Mouse (Mus musculus) forebrain, embryonic 10.5 days (tissue): ENCODE measurements around the gene Pick1. TPM values are rescaled to one million over a fixed set of nuclear protein-coding genes. Genes with fewer than 3 reads are reported as not detected.
A peak's percentile ranks its signal among the peaks of the same experiment; 100 is the strongest.

Experiments used
- DNase-seq: peaks from one replicate; pipeline ENCODE4 v3.0.0-alpha.2; 2017; ENCODE audit warnings: low spot score; ENCODE audit errors: extremely low spot score
- H3K27ac ChIP-seq: fragments of 300-500 bp; sonication (generic); 2 replicates; pipeline ENCODE4 v1.5.1; 2016; ENCODE audit warnings: mild to moderate bottlenecking
- H3K27me3 ChIP-seq: fragments of 300-500 bp; sonication (generic); 2 replicates; pipeline ENCODE4 v1.6.1; 2016; ENCODE audit warnings: mild to moderate bottlenecking; ENCODE audit not compliant: poor library complexity, severe bottlenecking
- H3K36me3 ChIP-seq: fragments of 300-500 bp; sonication (generic); replicated peaks from 2 replicates; pipeline ENCODE4 v1.6.1; 2016; ENCODE audit warnings: mild to moderate bottlenecking, moderate library complexity
- H3K4me1 ChIP-seq: fragments of 300-500 bp; sonication (generic); 2 replicates; pipeline ENCODE4 v1.6.1; 2016
- H3K4me3 ChIP-seq: fragments of 300-500 bp; sonication (generic); 2 replicates; pipeline ENCODE4 v1.5.1; 2016; ENCODE audit warnings: mild to moderate bottlenecking, moderate library complexity
- H3K9me3 ChIP-seq: fragments of 300-500 bp; sonication (generic); 2 replicates; pipeline ENCODE4 v1.6.1; 2016; ENCODE audit warnings: mild to moderate bottlenecking, moderate library complexity
- WGBS: fragments of 180-500 bp; shearing (Covaris S2); methylation state at CpG from one replicate; pipeline ENCODE4 v1.1.7; 2016; 5-methylcytosine and 5-hydroxymethylcytosine counted together
- polyA plus RNA-seq: library from polyadenylated mRNA; unstranded; fragments of >200 nt; fragmentation: Nextera tagmentation; extraction: Ambion mirVana; gene quantifications from 2 replicates; pipeline ENCODE4 v1.2.1, GENCODE M21; 2016

Pick1 gene
- polyA plus RNA-seq, 1 experiment from 2014 or later = 47.8 TPM

DNA sequence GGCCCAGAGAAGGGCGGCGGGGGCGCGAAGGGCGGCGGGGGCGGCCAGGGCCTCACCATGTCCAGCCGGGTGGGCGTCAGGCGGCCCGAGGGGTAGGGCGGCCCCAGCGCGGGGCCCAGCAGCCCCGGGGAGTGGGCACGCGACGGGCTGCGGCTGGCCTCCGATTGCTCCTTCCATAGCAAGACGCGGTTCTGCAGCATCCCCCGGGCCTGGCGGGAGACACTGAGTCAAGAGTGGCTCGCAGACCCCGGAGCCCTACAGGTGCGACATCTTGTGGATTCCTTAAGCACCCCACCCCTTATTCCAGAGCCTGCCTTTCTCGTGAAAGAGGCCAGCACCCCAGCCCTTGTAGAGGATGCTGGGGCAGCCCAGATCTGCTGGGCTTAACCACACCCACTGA, 32.8 kb downstream of the Pick1 start:
- H3K4me1 ChIP-seq = peaks cover 28% of the 10 kb centered on the region
- under 1% methylated on average over 18 of the region's 28 CpGs for WGBS
- H3K27ac ChIP-seq = peak overlapping the region; percentile 83
- peak; percentile 36 for DNase-seq
- H3K36me3 ChIP-seq = no peaks in the 10 kb centered on the region
- peak overlapping the region; percentile 84 for H3K4me3 ChIP-seq
- peaks cover 73% of the 10 kb centered on the region for H3K27me3 ChIP-seq
- no peaks in the 10 kb centered on the region for H3K9me3 ChIP-seq

DNA sequence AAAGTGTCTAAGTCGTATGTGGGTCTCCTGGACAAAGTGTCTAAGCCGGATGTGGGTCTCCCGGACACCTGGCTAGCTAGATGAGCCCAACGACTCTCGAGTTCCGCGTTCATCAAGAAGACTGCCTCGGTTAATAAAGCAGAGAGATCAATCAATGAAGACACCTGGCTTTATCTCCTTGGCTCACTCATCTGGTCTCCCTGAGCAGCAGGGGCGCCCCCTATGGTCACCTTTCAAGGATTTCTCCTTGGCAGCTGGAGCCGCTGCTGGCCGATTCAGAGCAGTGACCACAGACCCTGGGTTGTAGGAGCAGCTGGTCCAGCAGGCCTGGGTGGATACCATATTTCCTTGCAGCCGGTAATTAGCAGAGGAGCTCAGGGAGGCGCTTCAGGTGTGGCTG, 33.4 kb downstream of the Pick1 start:
- H3K9me3 ChIP-seq = no peaks in the 10 kb centered on the region
- peaks cover 28% of the 10 kb centered on the region for H3K4me1 ChIP-seq
- WGBS = 25% methylated on average over 13 of the region's 13 CpGs
- no peak overlapping the region for H3K27ac ChIP-seq
- peaks cover 73% of the 10 kb centered on the region for H3K27me3 ChIP-seq
- DNase-seq = peak; percentile 46
- peak overlapping the region; percentile 84 for H3K4me3 ChIP-seq
- no peaks in the 10 kb centered on the region for H3K36me3 ChIP-seq

DNA sequence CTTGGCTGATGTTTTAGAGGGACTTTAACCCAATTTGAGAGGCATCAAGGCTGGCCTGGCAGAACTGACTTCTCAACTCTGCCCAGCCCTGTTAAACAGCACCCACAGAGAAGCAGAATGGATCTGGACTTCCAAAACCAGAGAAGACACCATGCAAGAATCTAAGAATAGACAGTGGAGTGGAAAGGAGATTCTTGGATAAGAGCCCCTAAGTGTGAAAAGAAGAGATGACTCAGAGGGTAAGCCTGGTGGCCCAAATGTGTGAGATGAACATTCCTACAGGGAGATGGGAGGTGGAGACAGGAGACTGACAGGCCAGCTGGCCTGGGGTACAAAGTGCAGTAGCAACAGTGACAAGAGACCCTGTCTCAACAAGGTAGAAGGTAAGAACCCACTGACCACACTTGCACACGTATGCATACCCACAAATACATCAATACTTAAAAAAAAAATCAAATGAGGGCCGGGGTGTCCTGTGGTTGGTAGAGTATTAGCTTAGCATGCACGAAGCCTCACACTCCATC, 33.9 kb downstream of the Pick1 start:
- DNase-seq = no peak
- 89% methylated on average over 3 of the region's 3 CpGs for WGBS
- no peaks in the 10 kb centered on the region for H3K9me3 ChIP-seq
- peaks cover 28% of the 10 kb centered on the region for H3K4me1 ChIP-seq
- H3K27ac ChIP-seq = no peak overlapping the region
- H3K4me3 ChIP-seq = no peak overlapping the region
- peaks cover 77% of the 10 kb centered on the region for H3K27me3 ChIP-seq
- no peaks in the 10 kb centered on the region for H3K36me3 ChIP-seq

DNA sequence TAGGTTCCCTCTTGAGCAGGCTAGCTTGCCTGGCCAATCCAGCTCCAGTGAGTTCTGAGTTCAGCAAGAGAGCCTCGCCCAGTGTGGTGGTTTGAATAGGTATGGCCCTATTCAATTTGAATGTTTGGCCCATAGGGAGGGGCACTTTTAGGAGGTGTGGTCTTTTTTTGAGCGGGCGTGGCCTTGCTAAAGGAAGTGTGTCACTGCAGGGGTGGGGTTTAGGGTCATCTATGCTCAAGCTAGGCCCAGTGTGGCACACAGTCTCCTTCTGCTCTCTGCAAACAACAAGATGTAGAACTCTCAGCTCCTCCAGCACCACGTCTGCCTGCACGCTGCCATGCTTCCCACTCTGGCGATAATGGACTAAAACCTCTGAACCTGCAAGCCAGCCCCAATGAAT, 34.8 kb downstream of the Pick1 start:
- H3K4me3 ChIP-seq = no peak overlapping the region
- H3K9me3 ChIP-seq = no peaks in the 10 kb centered on the region
- H3K4me1 ChIP-seq = peaks cover 29% of the 10 kb centered on the region
- peaks cover 76% of the 10 kb centered on the region for H3K27me3 ChIP-seq
- 91% methylated on average over 6 of the region's 6 CpGs for WGBS
- H3K27ac ChIP-seq = no peak overlapping the region
- DNase-seq = no peak
- H3K36me3 ChIP-seq = no peaks in the 10 kb centered on the region

DNA sequence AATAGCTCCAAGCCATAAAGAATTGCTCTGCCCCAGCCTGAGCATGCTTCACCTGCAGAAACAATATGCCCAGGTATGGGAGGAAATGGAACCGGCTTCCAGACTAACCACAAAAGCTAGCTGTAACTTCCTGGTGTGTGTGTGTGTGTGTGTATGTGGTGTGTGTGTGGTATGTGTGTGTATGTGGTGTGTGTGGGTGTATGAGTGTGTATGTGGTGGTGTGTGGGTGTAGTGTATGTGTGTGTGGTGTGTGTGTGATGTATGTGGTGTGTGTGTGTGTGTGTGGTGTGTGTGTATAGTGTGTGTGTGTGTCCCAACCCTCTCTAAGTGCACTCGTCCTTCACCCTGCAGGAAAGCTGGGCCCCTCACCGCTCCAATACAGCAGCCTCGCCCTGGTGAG, 36.4 kb downstream of the Pick1 start:
- no peak for DNase-seq
- Histone ChIP-seq H3K27me3 (peaks cover 71% of the 10 kb centered on the region), H3K4me3 (no peak overlapping the region), H3K36me3 (no peaks in the 10 kb centered on the region), H3K4me1 (peaks cover 30% of the 10 kb centered on the region), H3K27ac (no peak overlapping the region), H3K9me3 (no peaks in the 10 kb centered on the region)
- 73% methylated on average over 4 of the region's 4 CpGs for WGBS

DNA sequence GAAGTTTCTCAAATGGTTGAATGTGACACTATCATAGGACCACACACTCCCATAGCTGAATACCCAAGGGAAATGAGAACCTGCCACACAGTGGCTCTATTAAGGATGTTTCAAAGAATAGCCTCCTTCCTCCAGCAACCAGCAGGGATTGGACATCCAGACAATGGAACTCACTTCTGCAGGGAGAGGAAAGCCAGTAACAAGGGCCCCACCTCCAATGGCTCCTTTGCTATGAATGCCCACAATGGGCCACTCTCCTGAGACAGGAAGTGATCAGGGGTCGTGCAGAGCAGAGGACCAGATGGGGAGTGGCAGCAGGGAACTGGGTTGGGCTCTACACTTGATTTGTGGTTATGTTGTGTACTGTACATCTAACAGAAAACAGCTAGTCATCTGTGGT, 39.5 kb downstream of the Pick1 start:
- Histone ChIP-seq H3K27me3 (peaks cover 59% of the 10 kb centered on the region), H3K4me3 (no peak overlapping the region), H3K9me3 (no peaks in the 10 kb centered on the region), H3K4me1 (peaks cover 21% of the 10 kb centered on the region), H3K27ac (no peak overlapping the region), H3K36me3 (no peaks in the 10 kb centered on the region)
- WGBS = 38% methylated on average over 1 of the region's 1 CpGs
- no peak for DNase-seq

DNA sequence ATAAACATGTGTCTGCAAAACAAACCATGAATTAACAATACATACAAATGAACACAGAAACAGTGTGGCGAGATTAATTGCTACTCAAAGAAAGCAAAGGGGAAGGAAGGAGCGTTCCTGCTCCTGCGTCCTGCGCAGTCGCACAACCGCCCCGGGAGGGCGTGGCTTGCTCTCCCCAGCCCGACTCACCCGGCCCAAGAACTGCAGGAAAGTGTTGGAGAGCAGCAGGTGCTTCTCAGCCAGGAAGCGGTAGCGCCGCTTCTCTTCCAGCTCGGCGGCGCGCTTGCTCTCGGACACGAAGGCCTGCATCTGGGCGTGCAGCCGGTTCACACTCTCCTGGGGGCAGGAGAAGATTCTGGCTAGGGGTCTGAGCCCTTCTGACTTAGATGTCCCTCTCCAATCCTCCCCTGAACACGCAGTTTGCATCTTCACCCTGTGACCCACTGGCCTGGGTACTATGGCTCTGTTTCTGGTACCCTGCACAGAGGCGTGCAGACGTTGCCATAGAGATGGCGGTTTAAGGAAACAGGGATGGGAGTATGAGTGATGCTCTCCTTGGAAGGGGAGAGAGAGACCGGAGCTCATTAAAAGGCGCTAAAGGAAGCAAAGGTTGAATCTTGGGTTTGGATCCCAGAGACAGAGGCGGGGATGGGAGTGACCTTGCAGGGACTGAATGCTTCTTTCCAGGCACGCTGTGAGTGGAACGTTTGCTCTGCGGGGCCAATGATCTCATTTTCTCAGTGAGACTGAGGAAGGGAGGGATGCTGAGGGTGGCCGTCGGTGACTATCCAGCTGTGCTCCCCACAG, 41.5 kb downstream of the Pick1 start:
- H3K27ac ChIP-seq = peak overlapping the region; percentile 82
- H3K36me3 ChIP-seq = no peaks in the 10 kb centered on the region
- H3K4me3 ChIP-seq = peak overlapping the region; percentile 59
- peaks cover 23% of the 10 kb centered on the region for H3K4me1 ChIP-seq
- no peaks in the 10 kb centered on the region for H3K9me3 ChIP-seq
- peaks cover 43% of the 10 kb centered on the region for H3K27me3 ChIP-seq
- DNase-seq = peak; percentile 73
- WGBS = 1% methylated on average over 33 of the region's 33 CpGs

DNA sequence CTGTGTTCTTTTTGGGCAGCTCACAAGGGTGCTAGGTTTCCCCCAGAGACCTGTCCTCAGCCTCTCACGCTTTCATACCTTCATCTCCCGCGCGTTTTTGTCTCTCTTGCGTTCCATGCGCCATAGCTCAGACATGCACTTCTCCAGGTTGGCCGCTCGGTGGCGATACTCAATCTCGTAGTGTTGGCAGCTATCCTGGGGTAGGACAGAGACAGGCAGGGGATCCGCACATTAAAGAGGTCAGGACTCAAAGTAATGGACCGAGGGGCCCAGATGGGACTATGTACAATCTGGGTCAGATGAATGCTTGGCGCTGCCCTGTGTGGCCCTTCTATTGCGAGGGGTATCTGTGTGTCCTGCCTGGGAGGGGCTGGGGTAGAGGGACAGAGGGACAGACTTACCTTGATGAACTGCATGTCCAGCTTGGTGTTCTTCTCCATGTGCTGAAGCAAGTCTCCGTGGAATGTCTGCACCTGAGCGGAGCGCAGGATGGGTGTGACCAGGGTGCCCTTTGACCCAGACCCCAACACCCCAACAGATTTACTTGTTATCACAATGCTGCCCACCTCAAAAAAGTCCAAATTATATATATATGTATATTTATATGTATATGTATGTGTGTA, 42.3 kb downstream of the Pick1 start:
- H3K4me1 ChIP-seq = peaks cover 23% of the 10 kb centered on the region
- DNase-seq = peak; percentile 75
- peak overlapping the region; percentile 59 for H3K4me3 ChIP-seq
- peaks cover 43% of the 10 kb centered on the region for H3K27me3 ChIP-seq
- no peaks in the 10 kb centered on the region for H3K9me3 ChIP-seq
- WGBS = 12% methylated on average over 17 of the region's 17 CpGs
- no peaks in the 10 kb centered on the region for H3K36me3 ChIP-seq
- peak overlapping the region; percentile 82 for H3K27ac ChIP-seq

DNA sequence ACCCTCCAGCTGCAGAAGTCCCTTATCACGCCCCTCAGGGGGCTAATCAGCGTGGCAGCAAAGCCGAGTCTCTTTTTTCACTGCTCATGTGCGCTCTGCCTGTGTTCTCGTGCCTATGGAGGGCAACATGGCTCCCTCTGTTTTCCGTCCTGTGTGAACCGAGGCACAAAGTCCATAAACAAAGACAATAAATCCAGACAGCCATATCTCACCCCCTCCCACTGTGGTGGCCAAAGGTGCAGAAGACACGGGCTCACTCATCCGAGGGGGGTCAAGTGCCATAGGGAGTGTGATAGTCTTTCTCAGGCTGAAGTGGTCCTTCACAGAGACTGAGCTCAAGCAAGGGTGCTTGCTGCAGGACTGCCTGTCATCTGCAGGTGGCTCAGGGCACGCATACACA, 44.0 kb downstream of the Pick1 start:
- Histone ChIP-seq H3K27me3 (peaks cover 38% of the 10 kb centered on the region), H3K9me3 (no peaks in the 10 kb centered on the region), H3K36me3 (no peaks in the 10 kb centered on the region), H3K4me3 (no peak overlapping the region), H3K27ac (no peak overlapping the region), H3K4me1 (peaks cover 23% of the 10 kb centered on the region)
- DNase-seq = no peak
- WGBS = 71% methylated on average over 10 of the region's 10 CpGs

DNA sequence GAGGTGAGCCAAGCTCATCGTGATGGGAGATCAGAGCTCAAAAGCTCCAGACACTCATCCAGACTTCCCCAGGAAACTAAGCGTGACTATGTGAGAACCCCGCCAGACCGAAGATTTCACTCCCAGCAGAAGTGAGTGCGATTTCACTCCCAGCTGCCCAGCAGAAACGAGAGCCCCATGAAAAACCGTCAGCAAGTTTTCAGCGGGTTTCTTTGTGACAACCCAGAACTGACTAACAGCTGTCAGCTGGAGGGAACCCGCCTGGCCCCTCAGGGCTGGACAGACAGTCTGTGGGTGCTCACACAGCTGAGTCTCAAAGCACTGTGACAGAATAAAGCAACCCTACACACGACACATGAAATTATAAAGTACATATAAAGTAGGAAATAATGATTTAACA, 48.8 kb downstream of the Pick1 start:
- Histone ChIP-seq H3K4me3 (no peak overlapping the region), H3K4me1 (peaks cover 6% of the 10 kb centered on the region), H3K9me3 (no peaks in the 10 kb centered on the region), H3K27me3 (peaks cover 7% of the 10 kb centered on the region; the same call in 1 of the 2 replicates), H3K27ac (no peak overlapping the region), H3K36me3 (no peaks in the 10 kb centered on the region)
- WGBS = 75% methylated on average over 10 of the region's 10 CpGs
- no peak for DNase-seq

DNA sequence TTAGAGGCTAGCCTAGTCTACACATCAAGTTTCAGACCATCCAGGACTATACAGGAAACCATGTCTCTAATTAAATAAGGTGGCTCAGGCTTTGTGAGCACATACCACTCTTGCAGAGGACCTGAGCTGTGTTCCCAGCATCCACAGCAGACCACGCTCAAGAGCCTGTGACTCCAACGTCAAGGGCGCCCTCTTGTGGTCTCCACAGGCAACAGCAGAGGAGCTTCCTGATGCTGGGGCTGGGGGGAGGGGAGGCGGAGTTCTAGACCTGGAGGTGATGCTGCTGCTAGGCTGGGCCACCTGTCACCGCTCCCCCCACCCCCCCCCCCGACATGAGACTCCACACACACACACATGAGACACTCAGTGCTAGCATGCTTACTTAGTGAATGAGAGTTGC, 51.2 kb downstream of the Pick1 start:
- H3K27ac ChIP-seq = no peak overlapping the region
- no peak for DNase-seq
- H3K27me3 ChIP-seq = no peaks in the 10 kb centered on the region
- H3K9me3 ChIP-seq = no peaks in the 10 kb centered on the region
- H3K36me3 ChIP-seq = no peaks in the 10 kb centered on the region
- no peak overlapping the region for H3K4me3 ChIP-seq
- H3K4me1 ChIP-seq = peaks cover 4% of the 10 kb centered on the region
- WGBS = 19% methylated on average over 6 of the region's 6 CpGs

DNA sequence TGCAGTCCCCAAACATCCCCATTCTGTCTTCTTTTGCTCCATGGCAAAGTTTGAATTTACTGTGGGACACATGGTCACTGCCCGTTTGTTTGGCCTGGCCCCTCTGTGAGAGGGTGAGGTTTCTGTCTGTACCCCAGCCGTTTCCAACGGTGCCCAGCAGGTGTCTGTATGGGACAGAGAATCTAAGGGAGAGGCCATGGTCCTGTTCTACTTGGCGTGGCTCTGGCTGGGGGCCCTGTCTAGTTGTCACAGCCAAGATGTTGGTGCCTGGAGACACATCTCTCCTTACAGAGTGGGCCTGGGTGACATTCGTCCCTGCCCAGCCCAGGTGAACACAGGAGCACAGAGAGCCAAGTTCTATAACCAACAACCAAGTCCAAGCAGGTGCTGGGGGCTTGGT, 51.9 kb downstream of the Pick1 start:
- Histone ChIP-seq H3K4me1 (peaks cover 8% of the 10 kb centered on the region), H3K27ac (no peak overlapping the region), H3K4me3 (no peak overlapping the region), H3K36me3 (no peaks in the 10 kb centered on the region), H3K9me3 (no peaks in the 10 kb centered on the region), H3K27me3 (no peaks in the 10 kb centered on the region)
- DNase-seq = no peak
- WGBS = 69% methylated on average over 5 of the region's 5 CpGs

DNA sequence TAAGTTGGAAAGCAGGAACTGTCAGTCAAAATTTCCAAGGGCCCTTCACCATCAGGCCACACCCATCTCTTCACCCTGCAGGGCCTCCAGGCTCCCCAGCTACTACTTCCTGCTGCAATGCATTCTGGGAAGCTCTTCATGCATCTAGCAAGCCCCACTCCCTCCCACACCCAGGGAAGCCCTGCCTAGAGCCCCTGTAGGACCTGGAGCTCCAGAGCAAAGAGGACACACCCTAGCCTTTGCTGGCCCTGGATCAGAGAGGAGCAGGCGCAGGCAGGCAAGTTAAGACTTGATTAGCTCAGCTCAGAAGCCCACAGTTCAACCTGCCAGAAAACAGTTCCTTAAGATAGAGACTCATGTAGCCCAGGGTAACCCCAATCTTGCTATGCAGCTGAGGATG, 52.4 kb downstream of the Pick1 start:
- peaks cover 8% of the 10 kb centered on the region for H3K4me1 ChIP-seq
- no peak overlapping the region for H3K4me3 ChIP-seq
- H3K27ac ChIP-seq = 0 out of 2 replicates have a peak overlapping the region, but pooled peaks have one; percentile 15
- no peaks in the 10 kb centered on the region for H3K9me3 ChIP-seq
- no peaks in the 10 kb centered on the region for H3K27me3 ChIP-seq
- H3K36me3 ChIP-seq = peaks cover 4% of the 10 kb centered on the region; the same call in 1 of the 2 replicates
- 90% methylated on average over 1 of the region's 1 CpGs for WGBS
- DNase-seq = peak; percentile 31
